ENCODE assay signal across 26 mouse cellular contexts in genomic region chr16:76529613-76530012, GRCm38 (mm10).
A peak's percentile ranks its signal among the peaks of the same experiment; 100 is the strongest.
DNase-seq lines count a peak whose midpoint lies in the region; ATAC-seq and TF ChIP-seq lines count a peak whose summit lies in the region.
"Had no signal": no experiment of that assay in that cellular context is flagged by ENCODE, and none has a peak within 500 bp of the region (broad histone marks: within the 10 kb centered on the region; RNA-seq: fewer than 3 reads in every experiment).

No protein-coding gene starts in this region.

- no peak for TF ChIP-seq EP300 in liver, postnatal 0 days (IDR thresholded peaks at IDR 0.05; ENCODE audit: low read depth)

- no peaks in the 10 kb centered on the region for H3K9me3 ChIP-seq in heart, embryonic 12.5 days (replicated peaks)
- H3K9me3 ChIP-seq in liver, postnatal 0 days (ENCODE audit: low read length) = no peaks in the 10 kb centered on the region
- H3K9me3 ChIP-seq in forebrain, embryonic 14.5 days (replicated peaks; ENCODE audit: control insufficient read depth, low read length) = no peaks in the 10 kb centered on the region
- H3K9me3 ChIP-seq: forebrain, embryonic 10.5 days; forebrain, embryonic 13.5 days; G1E; heart, embryonic 13.5 days had no signal

- no peak for ATAC-seq in heart, embryonic 12.5 days (ENCODE audit: insufficient number of reproducible peaks, low FRiP score)
- no peak for ATAC-seq in liver, postnatal 0 days
- ATAC-seq in forebrain, embryonic 14.5 days = no peak
- ATAC-seq: forebrain, embryonic 13.5 days; forebrain, postnatal 0 days; hindbrain, postnatal 0 days; Patski had no signal

- no peak overlapping the region for H3K4me3 ChIP-seq in heart, embryonic 12.5 days
- no peak overlapping the region for H3K4me3 ChIP-seq in liver, postnatal 0 days (ENCODE audit: low read depth, low read length)
- H3K4me3 ChIP-seq in forebrain, embryonic 14.5 days (ENCODE audit: low read depth, low read length) = no peak overlapping the region
- H3K4me3 ChIP-seq: forebrain, embryonic 10.5 days; forebrain, embryonic 13.5 days; gastrocnemius, adult 2 months; heart, embryonic 13.5 days had no signal

- H3K27ac ChIP-seq in heart, embryonic 12.5 days (ENCODE audit: poor library complexity, severe bottlenecking) = no peak overlapping the region
- H3K27ac ChIP-seq in liver, postnatal 0 days (ENCODE audit: low read depth) = no peak overlapping the region
- H3K27ac ChIP-seq in forebrain, embryonic 14.5 days (ENCODE audit: low read depth, low read length) = no peak overlapping the region
- H3K27ac ChIP-seq: forebrain, embryonic 10.5 days; forebrain, embryonic 13.5 days; gastrocnemius, adult 2 months; heart, embryonic 13.5 days; hindbrain, embryonic 14.5 days; hindbrain, postnatal 0 days had no signal

- no peak overlapping the region for H3K4me2 ChIP-seq in heart, embryonic 12.5 days
- no peak overlapping the region for H3K4me2 ChIP-seq in liver, postnatal 0 days (ENCODE audit: low read depth, low read length)
- H3K4me2 ChIP-seq in forebrain, embryonic 14.5 days (ENCODE audit: low read length) = no peak overlapping the region
- H3K4me2 ChIP-seq: forebrain, embryonic 13.5 days; heart, embryonic 13.5 days; hindbrain, embryonic 14.5 days had no signal

- H3K4me1 ChIP-seq in heart, embryonic 12.5 days (replicated peaks) = peaks cover 10% of the 10 kb centered on the region; the same call in 1 of the 2 replicates
- peaks cover 14% of the 10 kb centered on the region for H3K4me1 ChIP-seq in liver, postnatal 0 days (ENCODE audit: insufficient read depth)
- H3K4me1 ChIP-seq in forebrain, embryonic 14.5 days (ENCODE audit: control insufficient read depth, insufficient read depth, low read length) = no peaks in the 10 kb centered on the region
- H3K4me1 ChIP-seq: forebrain, embryonic 13.5 days had no signal

- no peaks in the 10 kb centered on the region for H3K36me3 ChIP-seq in heart, embryonic 12.5 days
- H3K36me3 ChIP-seq in liver, postnatal 0 days (replicated peaks; ENCODE audit: insufficient read depth, low read length) = no peaks in the 10 kb centered on the region
- no peaks in the 10 kb centered on the region for H3K36me3 ChIP-seq in forebrain, embryonic 14.5 days (ENCODE audit: control insufficient read depth, insufficient read depth, low read length)
- H3K36me3 ChIP-seq: forebrain, embryonic 10.5 days; G1E; heart, embryonic 13.5 days had no signal

- no peaks in the 10 kb centered on the region for H3K27me3 ChIP-seq in heart, embryonic 12.5 days (replicated peaks)
- no peaks in the 10 kb centered on the region for H3K27me3 ChIP-seq in liver, postnatal 0 days (ENCODE audit: insufficient read depth, low read length)
- H3K27me3 ChIP-seq in forebrain, embryonic 14.5 days (replicated peaks; ENCODE audit: control insufficient read depth, insufficient read depth, low read length) = no peaks in the 10 kb centered on the region
- H3K27me3 ChIP-seq: CH12.LX; forebrain, embryonic 13.5 days; heart, embryonic 13.5 days; Patski had no signal

- H3K9ac ChIP-seq in heart, embryonic 12.5 days = no peak overlapping the region
- H3K9ac ChIP-seq in liver, postnatal 0 days (replicated peaks) = no peak overlapping the region
- no peak overlapping the region for H3K9ac ChIP-seq in forebrain, embryonic 14.5 days (ENCODE audit: low read length)
- H3K9ac ChIP-seq: forebrain, embryonic 13.5 days; forebrain, postnatal 0 days; heart, embryonic 13.5 days; hindbrain, embryonic 14.5 days had no signal

- 86% methylated on average over 4 of the region's 4 CpGs for WGBS in heart, embryonic 12.5 days
- 88% methylated on average over 4 of the region's 4 CpGs for WGBS in liver, postnatal 0 days (ENCODE audit: insufficient replicate concordance)
- 95% methylated on average over 4 of the region's 4 CpGs for WGBS in forebrain, embryonic 14.5 days

- TF ChIP-seq CTCF in liver, postnatal 0 days (IDR thresholded peaks at IDR 0.05; ENCODE audit: low read depth) = no peak

- peak; percentile 55 for DNase-seq in heart, adult 11 months
- peak; percentile 36 for DNase-seq in 3T3-L1 (ENCODE audit: low read depth, low spot score)
- peak; percentile 42 for DNase-seq in lung, postnatal 10 days
- DNase-seq in lung, postnatal 4 days = peak; percentile 30 to 31
- DNase-seq in liver, postnatal 0 days = no peak
- DNase-seq in forebrain, embryonic 14.5 days (ENCODE audit: low spot score) = no peak
- DNase-seq: adrenal gland, postnatal 10 days; adrenal gland, postnatal 36 days; cerebellum, adult 18-20 months; cerebellum, adult 9-10 months; cerebellum, postnatal 14 days; forebrain, postnatal 0 days; gastrocnemius, adult 2 months; gastrocnemius, postnatal 14 days; heart, adult 18-20 months; heart, postnatal 14 days; heart, postnatal 4 days had no signal

Comparison
In these comparisons a context has a peak if more than half of its experiments do, and no peak if none do; other contexts are left out.
1. DNase-seq: peak in heart, adult 11 months (single experiment), 3T3-L1 (single experiment), lung, postnatal 10 days (single experiment) and lung, postnatal 4 days (2 of 2); none in liver, postnatal 0 days (single experiment) and forebrain, embryonic 14.5 days (single experiment).